Mouse (Mus musculus): Measurements from ENCODE around the gene Ift20.
"Not testable (repeated sequence)": the region's sequence is repeated elsewhere in the genome, so short reads cannot be mapped to it uniquely, and the experiment has no call there.

Ift20 gene

DNA sequence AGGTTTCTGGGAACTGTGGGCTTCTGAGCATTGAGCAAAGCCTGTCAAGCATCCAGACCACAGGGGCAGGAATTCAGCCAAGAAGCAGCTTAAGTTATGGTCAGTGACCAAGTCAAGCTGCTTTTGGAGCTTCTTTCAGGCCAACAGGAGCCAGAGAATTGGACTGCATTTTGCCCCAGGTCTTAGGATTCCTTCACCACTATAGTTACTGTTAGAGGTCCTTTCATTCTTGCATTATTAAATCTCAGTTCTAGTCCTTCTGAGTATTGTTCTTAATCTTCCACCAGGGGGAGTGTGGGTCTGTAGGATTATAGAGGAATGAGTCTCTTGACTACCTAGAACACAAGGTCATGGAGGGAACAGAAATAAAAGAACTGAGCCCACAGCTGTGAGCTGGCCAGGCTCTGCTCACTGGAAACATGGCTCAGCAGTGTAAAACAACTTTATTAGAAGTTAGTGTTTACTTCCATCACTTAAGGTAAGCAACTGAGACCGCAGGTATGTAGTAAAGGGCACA, 13.6 kb upstream of the Ift20 start:
- DNase-seq (ENCODE audit: low spot score in 2 of 2), result no peak

DNA sequence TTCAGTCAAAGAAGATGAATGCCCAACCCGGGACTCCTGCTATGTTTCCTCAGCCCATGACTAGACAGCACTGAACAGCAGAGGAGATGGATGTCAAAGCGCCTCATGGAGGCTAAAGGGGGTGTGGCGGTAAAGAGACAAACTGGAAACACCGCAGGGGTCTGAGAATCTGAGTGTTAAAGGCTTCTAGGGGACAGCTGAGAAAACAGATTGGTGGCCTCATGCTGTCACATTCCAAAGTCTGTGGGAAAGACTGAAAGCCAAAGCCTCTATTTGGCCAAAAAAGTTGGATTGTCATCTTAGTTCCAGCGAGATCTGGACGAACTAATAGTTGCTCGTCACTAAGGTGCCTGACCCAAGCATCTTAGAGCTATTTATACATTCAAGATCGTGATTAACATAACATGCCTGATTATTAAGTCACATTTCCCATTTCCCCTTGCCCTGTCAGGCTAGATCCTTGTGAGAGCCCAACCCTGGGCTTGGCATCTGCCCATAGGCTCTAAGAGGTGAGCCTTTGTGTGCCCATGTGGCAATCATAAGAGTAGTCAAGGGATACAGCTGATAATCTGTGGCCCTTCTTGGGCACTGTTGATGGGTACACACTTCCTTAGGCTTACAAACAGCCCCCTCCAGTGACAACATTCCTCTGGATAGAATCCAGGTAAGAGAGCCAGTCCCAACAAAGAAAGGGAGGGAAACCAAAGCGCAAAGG, 12.8 kb upstream of the Ift20 start:
- no peak for DNase-seq (ENCODE audit: low spot score in 2 of 2)

DNA sequence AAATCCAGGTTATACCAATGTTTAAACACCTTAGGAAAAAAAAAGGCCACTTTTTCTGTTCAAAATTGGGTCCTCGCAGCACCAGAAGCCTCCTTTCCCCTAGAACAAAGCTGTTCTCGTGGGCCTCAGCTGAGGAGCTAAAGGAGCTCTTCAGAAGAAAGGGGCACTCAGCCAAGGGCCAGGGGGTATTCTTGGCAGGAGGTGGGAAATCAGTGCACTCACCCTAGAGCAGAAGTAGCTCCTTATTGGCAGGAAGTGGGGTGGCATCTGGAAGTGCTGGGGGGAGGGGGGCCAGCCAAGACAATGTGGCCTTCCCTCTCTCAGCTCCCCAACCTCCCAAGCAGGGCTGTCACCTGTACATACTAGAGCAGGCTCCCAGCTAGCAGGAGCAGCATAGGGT, 11.3 kb upstream of the Ift20 start:
- no peak for DNase-seq (ENCODE audit: low spot score in 2 of 2)

GRCm38 (mm10) chr11:78528714-78529113, 7.4 kb upstream of the Ift20 start:
- no peak for DNase-seq (ENCODE audit: low spot score in 2 of 2)

DNA sequence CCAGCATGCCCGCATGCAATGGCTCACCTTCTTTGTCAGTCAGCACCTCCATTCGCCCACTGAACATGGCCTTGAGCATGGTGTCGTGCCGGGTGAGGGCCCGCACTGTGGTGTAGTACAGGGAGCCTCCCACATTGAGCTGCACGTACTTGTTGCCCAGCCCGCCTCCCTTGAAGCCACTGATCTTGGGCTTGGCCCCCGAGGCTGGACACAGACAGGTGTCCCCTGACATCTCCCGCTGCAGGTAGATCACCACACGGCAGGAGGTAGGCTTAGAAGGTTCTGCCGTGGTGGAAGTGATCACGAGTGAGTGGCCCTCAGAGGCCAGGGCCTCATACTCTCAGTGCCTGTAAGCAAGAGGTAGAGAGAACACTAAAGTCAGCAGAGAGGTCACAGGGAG, 6.2 kb upstream of the Ift20 start:
- DNase-seq (ENCODE audit: low spot score in 2 of 2), result no peak

GRCm38 (mm10) chr11:78531046-78531445, 5.1 kb upstream of the Ift20 start:
- DNase-seq (ENCODE audit: low spot score in 2 of 2), result no peak

DNA sequence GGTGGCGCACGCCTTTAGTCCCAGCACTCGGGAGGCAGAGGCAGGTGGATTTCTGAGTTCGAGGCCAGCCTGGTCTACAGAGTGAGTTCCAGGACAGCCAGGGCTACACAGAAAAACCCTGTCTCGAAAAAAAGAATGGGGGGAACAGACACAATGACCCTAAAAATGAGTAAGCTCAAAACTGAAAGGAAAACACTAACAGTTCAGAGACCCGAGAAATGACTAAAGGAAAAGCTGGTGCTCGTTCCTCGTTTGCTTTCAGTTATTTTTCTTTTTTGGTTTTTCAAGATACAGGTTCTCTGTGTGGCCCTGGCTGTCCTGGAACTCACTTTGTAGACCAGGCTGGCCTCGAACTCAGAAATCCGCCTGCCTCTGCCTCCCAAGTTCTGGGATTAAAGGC, 4.6 kb upstream of the Ift20 start:
- DNase-seq (ENCODE audit: low spot score in 2 of 2), result not testable (repeated sequence)

- no peak for DNase-seq (ENCODE audit: low spot score in 2 of 2)
These were observed 1.6 kb upstream of the Ift20 start for GRCm38 (mm10) chr11:78534516-78534915.

DNA sequence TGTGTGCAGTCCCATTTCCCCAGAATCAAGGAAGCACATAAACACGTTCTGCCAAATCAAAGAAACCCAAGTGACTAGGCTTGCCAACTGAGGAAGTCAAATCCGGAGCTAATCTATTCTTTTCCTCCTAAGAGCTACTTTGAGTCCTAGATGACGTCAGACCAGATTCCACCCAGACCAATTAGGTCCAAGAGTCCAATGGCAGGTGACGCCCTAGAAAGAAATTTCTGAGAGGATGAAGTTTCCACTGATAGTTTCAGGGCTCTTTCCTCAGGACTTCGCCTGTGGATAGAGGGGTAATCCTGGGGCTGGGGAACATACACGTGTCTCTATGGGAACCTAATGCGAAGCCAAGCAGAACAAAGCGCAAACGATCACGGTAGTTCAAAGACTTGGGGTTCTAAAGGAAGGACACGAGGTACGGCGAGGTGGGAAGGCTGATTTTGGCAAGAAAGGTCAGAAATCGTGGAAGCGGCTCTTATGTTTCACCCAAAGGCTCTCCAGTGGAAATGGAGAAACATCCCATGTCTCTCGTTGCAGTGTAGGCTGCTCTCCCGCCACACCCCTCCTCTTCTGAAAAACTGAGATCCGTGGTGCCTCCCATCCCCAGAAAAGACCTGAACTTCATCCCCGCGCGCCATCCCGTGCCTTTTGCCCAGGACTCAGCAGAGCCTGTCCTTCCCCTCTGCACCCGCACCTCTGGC, 633 bp upstream of the Ift20 start:
- no peak for DNase-seq (ENCODE audit: low spot score in 2 of 2)

GRCm38 (mm10) chr11:78536690-78537084, 526 bp downstream of the Ift20 start:
- DNase-seq (ENCODE audit: low spot score in 2 of 2), result no peak

GRCm38 (mm10) chr11:78540358-78540757, 4.2 kb downstream of the Ift20 start:
- no peak for DNase-seq (ENCODE audit: low spot score in 2 of 2)

- no peak for DNase-seq (ENCODE audit: low spot score in 2 of 2)
These were observed 8.4 kb downstream of the Ift20 start for GRCm38 (mm10) chr11:78544449-78545111.

DNA sequence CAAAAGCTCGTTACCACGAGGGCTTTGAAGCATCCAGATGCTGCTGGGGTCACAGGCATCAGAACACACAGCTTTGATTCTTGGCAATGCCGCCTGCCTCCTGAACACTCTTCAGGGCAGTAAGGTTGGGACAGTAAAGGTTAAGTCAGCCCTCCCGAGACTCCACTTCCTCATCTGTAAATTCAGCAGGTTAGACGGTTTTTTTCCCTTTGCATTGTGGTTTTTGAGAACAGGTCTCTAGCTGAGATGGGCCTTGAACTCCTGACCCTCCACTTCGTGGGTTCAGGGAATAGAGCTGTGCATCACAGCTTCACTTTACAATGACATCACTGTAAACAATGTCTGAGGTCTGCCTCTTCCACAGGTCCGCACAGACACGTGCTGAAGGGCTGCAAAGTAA, 9.0 kb downstream of the Ift20 start:
- DNase-seq (ENCODE audit: low spot score in 2 of 2), result no peak

- no peak for DNase-seq (ENCODE audit: low spot score in 2 of 2)
These were observed 11.7 kb downstream of the Ift20 start for GRCm38 (mm10) chr11:78547718-78548460.

- DNase-seq (ENCODE audit: low spot score in 2 of 2), result no peak
These were observed 13.4 kb downstream of the Ift20 start for GRCm38 (mm10) chr11:78549491-78549987.

GRCm38 (mm10) chr11:78550168-78551058, 14.3 kb downstream of the Ift20 start, which contains the start of gene Tmem97:
Gene Tmem97 (minus strand): TSS chr11:78550777.
- DNase-seq (ENCODE audit: low spot score in 2 of 2), result peak; percentile 96 to 97

- DNase-seq (ENCODE audit: low spot score in 2 of 2), result no peak
These were observed 14.9 kb downstream of the Ift20 start for GRCm38 (mm10) chr11:78551059-78551398.

GRCm38 (mm10) chr11:78555623-78556022, 19.5 kb downstream of the Ift20 start:
- no peak for DNase-seq (ENCODE audit: low spot score in 2 of 2)

- no peak for DNase-seq (ENCODE audit: low spot score in 2 of 2)
These were observed 19.9 kb downstream of the Ift20 start for GRCm38 (mm10) chr11:78556070-78556469.

- DNase-seq (ENCODE audit: low spot score in 2 of 2), result no peak
These were observed 21.1 kb downstream of the Ift20 start for GRCm38 (mm10) chr11:78557241-78557640.

DNA sequence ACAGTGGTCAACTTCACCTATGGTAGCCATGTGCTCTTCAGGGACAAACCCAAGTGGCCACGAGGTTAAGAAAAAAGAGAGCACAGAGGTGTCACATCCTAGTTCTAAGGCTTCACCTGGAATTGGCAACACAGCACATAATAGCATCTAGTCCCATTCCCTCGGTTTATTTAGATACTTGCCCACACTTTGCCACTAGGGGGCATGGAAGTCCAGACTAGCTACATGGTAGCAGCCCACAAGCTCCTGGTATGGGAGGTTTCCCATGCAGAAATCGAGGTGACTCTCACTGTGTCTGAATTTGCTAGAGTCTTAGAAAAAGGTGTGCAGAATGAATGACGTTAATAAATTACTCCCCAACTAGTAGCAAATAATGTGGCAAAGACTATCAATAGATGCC, 24.3 kb downstream of the Ift20 start:
- DNase-seq (ENCODE audit: low spot score in 2 of 2), result peak; percentile 51 to 75

Measured in frontal cortex, postnatal 14 days (tissue).